Mouse (Mus musculus) testis, adult 2 months (tissue): ENCODE results near the gene Snai1.

Source experiments
- CTCF ChIP-seq: fragments of 200-500 bp; IDR thresholded peaks from 2 replicates; pipeline ENCODE4 v1.5.1; 2012; ENCODE audit warnings: low read depth, mild to moderate bottlenecking, inconsistent platforms, low read length, moderate library complexity; ENCODE audit not compliant: control insufficient read depth, insufficient read depth, insufficient replicate concordance
- POLR2A ChIP-seq: fragments of 200-500 bp; IDR thresholded peaks from 2 replicates; pipeline ENCODE4 v1.6.1; 2012; ENCODE audit warnings: low read depth, mild to moderate bottlenecking, inconsistent platforms, low read length, moderate library complexity; ENCODE audit not compliant: control insufficient read depth

DNA sequence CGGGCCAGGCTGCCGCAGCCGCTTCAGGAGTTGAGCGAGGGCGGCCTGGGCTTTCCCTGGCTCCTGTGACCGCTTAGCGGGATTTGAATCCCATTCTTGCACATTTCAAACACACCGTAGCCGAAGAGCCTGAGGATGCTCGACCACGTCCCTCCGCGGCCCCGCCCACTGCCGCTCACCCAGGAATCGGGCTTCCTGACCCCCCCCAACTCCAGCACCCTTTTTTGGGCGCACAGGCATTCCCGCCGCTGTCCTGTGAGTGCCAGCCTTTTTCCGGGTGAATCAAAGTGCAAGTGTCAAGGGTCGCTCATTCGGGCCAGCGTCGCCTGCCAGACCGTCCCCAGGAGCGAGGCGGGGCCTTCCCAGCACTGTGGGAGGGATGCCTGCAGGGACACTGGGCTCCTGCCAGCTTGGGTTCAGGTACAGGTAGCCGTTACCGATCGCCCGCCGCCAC lies 34.1 kb upstream of the Snai1 start:
- TF ChIP-seq POLR2A: 0 out of 2 replicates have a peak, but pooled peaks have one; percentile 1
- no peak for TF ChIP-seq CTCF
